Mouse (Mus musculus): Measurements from ENCODE around the gene Usp48.

Usp48 gene

GRCm38 (mm10) chr4:137661547-137661946 lies 68.0 kb downstream of the Usp48 start:
- no peak for DNase-seq (ENCODE audit: low spot score)

DNA sequence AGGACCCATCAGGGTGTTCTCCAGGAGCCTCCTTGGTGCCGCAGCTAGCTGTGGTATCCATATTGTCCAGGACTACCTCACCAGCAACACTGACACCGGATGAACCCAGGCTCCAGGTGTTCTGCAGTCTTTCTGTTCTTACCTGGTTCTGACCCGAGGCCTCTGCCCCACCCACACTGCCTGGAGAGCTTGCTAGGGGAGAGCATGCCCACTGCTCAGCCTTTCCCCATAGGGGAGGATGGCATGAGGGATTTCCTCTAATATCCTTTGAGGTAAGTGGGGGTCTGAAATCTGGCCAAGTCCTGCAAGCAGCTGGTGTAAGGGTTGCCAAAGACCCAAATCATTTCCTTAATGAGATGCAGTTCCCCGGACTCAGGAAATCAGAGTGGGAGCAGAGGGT lies 69.9 kb downstream of the Usp48 start:
- DNase-seq (ENCODE audit: low spot score), result no peak

DNA sequence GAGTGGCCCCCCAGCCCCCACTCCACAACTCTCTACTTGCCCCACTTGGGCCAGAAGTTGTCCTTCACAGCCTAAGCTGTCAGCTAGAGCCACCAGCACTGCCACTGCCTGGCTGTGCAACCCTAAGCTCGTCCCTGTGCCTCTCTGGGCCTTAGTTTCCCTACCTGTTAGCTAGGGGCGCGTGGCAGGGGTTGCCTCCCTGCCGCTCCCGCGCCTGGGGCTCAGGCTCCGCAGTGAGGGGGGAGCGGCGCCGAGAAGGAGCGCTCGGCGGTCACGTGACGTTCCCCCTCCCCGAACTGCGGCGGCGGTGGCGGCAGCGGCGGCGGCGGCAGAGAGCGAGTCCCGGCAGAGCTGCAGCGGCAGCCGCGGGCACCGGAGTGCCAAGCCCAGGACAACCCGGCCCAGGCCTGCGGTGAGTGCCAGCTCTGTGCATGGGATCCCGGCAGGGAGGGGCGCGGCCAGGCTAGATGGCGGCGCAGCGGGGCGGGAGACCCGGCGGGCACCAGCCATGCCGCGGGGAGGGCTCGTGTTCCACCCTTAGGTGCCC lies 71.0 kb downstream of the Usp48 start, which contains the start of gene Rap1gap:
Gene Rap1gap, plus strand, starts transcription at position 294 of the 547 bp plus-strand sequence.
- no peak for DNase-seq (ENCODE audit: low spot score)

GRCm38 (mm10) chr4:137664980-137665675 lies 71.6 kb downstream of the Usp48 start:
- no peak for DNase-seq (ENCODE audit: low spot score)

GRCm38 (mm10) chr4:137665791-137666190 lies 72.2 kb downstream of the Usp48 start:
- no peak for DNase-seq (ENCODE audit: low spot score)

DNA sequence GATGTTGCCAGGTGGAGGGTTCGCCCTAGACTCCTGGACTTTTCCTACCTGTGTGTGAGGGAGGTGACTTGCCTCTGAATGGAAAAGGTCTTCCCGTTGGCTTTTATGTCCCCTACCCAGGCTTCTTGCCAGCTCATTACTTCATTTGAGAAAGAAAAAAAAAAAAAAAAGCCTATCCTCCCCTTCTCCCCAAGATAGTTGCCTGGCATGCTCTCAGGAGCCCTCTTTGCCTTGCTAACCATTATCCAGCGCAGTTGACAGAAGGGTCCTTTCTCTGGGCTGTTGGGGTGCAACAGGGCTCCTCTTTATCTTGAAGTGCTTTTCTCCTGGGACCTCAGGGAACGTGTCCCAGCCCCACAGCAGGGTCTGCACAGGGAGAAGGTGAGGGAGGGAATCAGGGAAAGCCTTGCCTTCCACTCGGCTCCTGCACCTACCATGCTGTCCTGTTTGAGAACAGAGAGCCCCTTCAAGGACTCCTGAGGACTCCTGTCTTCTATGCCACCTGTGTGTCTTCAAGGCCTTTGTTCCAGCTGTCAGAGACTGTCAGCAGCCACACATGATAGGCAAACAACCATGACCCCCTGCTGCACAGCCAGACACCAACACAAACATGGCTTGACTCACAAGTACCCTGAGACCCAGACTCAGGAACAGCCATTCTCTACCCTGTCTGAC lies 72.9 kb downstream of the Usp48 start:
- DNase-seq (ENCODE audit: low spot score), result no peak

DNA sequence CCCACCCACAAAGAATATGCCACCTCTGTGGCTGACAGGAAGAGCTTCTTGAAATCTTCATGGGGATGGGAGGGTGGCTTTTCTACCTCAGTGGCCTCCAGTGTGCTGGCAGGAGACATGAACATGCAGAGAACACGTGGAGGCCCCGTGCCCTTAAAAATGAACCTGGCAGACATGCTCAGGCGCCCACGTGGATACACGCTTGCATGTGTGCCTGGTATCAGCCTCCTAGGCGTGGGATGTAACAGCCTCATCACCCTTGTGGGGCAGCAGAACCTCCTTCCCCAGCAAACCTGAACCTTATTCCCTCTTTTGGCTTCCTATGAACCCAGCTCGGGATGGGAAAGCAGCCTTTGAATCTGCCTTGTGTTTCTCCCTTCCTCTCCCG lies 73.4 kb downstream of the Usp48 start:
- DNase-seq (ENCODE audit: low spot score), result no peak

- DNase-seq (ENCODE audit: low spot score), result no peak
Measured at GRCm38 (mm10) chr4:137667747-137668146, 74.2 kb downstream of the Usp48 start.

- DNase-seq (ENCODE audit: low spot score), result no peak
Measured at GRCm38 (mm10) chr4:137671711-137672500, 78.4 kb downstream of the Usp48 start.

GRCm38 (mm10) chr4:137675566-137675965 lies 82.0 kb downstream of the Usp48 start:
- DNase-seq (ENCODE audit: low spot score), result no peak

DNA sequence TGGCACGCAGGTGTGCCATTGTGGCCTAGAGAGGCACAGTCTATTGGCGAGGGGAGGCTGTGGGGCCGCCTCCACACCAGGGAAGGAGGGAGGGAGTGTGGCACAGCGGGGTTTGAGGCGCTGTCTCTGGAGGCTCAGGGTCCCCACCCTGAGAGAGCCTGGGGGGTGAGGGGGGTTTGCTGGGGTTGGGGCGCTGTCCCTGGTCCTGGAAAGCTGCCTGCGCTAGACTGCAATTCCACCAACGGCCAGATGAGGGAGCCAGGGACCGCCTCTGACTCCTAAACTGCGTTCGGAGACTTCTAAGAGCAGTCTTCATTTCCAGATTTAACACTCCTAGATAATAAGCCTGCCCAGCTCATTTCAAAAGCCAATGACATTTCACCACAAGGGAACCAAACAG lies 82.5 kb downstream of the Usp48 start:
- peak; percentile 84 for DNase-seq (ENCODE audit: low spot score)

GRCm38 (mm10) chr4:137676700-137677484 lies 83.3 kb downstream of the Usp48 start:
- DNase-seq (ENCODE audit: low spot score), result no peak

- no peak for DNase-seq (ENCODE audit: low spot score)
Measured at GRCm38 (mm10) chr4:137677906-137678305, 84.4 kb downstream of the Usp48 start.

DNA sequence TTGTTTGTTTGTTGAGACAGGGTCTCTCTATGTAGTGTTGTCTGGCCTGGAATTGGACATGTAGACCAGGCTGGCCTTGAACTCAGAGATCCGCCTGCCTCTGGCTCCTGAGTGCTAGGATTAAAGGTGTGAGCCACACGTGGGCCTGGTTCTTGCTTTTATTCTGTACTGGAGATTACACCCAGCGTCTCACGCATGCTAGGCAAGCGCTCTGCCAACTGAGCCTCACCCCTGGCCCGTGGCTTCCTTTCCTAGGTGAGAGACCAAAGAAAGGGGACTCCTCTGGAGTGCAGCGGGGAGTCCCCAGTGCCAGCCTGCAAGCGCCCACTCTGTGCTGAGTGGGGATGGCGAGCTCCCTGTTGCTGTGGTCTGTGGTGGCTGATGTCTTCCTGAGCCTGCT lies 85.0 kb downstream of the Usp48 start:
- no peak for DNase-seq (ENCODE audit: low spot score)

DNA sequence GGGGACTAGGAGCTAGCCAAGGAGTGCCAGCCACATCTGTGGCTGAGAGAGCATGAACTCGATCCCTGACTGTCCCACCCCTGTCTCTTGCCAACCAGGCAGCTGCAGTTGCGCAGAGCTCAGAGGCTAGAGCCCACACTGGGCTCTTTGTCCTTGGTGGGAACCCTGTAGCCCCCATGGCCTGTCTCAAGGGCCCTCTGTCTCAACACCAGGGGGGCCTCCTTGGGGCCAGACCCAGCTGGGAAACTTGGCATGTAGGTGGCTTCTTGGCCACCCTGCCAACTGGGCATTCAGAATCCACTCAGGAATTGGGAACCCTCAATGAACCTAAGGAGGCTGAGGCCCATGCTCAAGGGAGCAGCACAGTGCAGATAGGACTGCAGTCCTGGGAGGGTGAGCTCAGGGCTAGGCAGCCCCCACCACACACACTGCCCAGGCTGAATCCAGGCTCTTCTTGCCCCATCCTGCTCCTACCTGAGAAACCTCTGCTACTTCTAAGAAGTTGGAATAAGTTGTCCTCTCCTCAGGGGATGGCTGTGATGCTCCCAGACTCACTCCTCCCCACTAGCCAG lies 86.5 kb downstream of the Usp48 start:
- DNase-seq (ENCODE audit: low spot score), result no peak

GRCm38 (mm10) chr4:137680721-137681120 lies 87.2 kb downstream of the Usp48 start:
- no peak for DNase-seq (ENCODE audit: low spot score)

- no peak for DNase-seq (ENCODE audit: low spot score)
Measured at GRCm38 (mm10) chr4:137681408-137682104, 88.0 kb downstream of the Usp48 start.

DNA sequence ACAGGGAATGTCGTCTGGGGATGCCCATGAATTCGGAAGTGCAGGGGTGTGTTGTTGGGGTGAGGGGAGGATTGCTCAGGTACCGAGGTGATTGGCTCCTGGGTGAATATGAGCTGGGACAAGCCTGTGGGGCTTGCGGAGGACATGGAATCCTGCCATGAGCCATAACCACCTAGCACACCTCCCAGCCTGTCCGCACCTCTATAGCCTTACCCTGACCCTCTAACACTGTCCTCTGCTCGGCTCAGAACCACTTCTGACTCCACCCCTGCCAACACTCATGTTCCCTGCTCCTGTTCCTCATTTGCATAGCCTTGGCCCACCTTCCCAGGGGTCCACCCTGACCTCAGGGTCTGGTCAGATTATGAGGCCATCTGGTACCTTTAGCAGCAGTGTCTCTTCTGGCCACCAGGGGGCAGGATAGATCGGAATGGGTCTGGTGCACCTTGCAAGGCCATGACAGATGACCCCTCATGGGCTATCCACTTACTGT lies 89.5 kb downstream of the Usp48 start:
- DNase-seq (ENCODE audit: low spot score), result no peak

DNA sequence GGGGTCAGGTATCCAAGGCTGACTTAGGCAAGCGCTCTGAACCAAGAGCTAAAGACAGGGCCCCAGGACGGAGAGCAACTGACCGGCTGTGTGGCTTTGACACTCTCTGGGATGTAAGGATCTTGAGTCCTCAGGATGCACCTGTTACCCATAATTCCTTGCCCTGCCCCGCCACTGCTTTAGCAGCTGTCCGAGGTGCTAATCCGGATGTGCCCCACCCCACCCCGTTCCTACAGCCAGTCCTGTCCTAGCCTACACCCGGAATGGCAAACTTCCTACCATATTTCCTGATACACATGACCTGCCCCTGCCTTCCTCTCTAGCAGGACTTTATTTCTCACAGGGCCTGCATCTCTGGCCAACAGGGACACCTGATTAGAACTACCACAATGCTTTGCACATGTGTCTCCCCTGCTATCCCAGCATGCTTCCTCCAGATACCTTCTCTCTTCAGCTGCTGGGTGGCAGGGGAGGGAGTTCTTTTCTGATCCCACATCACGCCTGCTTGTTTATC lies 91.3 kb downstream of the Usp48 start:
- no peak for DNase-seq (ENCODE audit: low spot score)

DNA sequence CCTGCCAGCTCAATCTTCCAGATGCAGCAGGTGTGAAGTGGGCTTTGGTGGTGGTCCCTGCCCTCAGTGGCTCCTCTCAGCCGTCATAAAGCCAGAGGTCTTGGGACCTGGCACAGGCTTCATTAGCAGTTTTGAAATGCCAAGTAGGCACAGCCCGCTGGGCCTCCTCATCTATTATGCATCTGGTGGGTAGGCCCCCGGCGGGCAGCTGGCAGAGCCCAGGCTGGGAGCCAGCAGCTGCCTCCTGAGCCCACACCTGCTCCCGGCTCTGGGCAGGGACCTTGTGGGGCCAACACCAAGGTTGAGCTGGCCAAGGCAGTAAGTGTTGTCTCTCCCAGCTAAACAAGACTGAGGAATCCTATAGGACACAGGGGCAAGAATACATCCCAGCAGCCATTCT lies 92.7 kb downstream of the Usp48 start:
- DNase-seq (ENCODE audit: low spot score), result no peak

Measured in ovary, postnatal 14 days (tissue).